Mouse (Mus musculus): ENCODE measurements around the gene Hoxc8.

The Hoxc8 gene

GRCm38 (mm10) chr15:102965003-102965891 lies 25.2 kb upstream of the Hoxc8 start:
- no peak for DNase-seq

DNA sequence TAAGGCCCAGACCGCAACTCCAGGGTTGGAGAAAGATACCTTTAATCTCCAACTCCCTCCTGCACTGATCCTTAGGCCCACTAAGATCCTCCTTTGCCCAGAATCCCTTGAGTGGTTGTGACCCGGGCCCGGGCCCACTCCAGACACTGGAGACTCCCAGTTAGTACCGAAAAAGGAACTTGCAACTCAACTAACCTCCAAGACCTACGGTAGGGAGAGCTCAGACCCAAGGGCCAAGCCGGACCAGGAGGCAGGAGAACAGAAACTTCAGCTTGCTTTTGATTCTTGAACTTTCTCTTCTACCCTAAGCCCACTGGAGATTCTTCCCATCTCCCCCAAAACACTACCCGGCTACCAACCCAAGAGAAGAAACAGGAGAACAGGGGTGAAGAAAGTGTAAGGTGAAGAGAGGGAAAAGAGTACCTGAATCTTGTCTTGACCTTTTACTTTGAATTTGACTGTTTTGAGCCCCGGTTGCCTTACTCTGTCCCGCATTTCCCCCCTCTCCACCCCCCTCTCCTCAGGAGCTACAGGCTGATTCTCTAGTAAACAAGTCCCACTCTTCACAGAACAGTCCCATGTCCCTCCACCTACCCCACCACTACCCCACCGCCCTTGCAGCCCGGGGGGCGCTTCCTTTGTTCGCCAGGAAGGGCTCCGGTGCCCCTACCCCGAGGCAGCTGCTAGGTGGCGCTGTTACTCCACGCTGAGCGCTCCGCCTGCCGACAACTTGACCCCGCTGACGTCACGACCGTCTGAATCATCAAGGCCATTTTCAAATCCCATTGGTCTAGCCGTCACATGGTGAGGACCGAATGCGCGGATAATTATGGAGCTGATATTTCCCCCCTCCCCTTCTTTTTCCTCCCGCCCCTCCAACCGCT lies 24.3 kb upstream of the Hoxc8 start:
- no peak for DNase-seq

GRCm38 (mm10) chr15:102966776-102967311 lies 23.6 kb upstream of the Hoxc8 start, which contains the start of gene Hoxc10:
Gene Hoxc10 (plus strand): TSS chr15:102966796.
- no peak for DNase-seq

GRCm38 (mm10) chr15:102967312-102967510 lies 23.2 kb upstream of the Hoxc8 start, which contains the start of gene Hoxc5:
Gene Hoxc5 (plus strand): TSS chr15:102967443.
- DNase-seq: no peak

DNA sequence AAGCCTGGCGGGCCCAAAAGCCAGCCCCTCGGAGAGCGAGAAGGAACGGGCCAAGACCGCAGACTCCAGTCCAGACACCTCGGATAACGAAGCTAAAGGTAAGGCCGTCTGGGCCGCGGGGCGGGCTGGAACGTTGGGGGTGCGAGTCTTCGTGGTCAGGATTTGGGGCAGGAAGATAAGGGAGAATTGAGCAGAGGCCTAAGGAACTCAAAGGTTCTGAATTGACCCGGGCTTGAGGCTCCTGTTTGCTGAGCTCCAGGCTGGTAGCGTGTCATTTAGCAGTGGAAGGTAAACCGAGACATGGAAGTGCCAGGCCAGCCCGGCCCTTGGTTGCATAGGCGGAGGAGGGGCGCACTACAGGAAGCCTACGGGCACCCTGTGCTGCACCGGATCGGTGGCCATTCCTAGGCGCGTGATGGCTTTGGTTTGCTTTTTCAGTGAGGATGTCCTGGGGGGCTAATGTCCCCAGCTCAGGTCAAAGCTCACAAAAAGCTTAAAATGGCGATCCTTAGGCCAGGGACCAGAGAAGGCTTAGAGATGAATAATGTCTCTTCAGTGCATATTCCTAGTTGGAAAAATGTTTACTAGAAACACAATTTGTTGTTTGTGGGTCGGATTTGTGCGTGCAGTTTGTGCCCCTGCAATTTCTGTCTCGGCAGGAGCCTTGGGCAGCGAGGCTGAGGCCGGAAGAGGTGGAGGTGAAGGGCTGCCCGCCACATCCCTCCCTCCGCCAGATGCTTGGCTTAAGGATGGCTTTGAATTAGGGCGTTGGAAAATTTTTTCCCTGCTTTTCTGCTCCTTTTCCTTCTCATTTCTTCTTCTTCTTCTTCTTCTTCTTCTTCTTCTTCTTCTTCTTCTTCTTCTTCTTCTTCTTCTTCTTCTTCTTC lies 22.7 kb upstream of the Hoxc8 start:
- DNase-seq: no peak

GRCm38 (mm10) chr15:102969296-102969695 lies 21.1 kb upstream of the Hoxc8 start:
- DNase-seq: no peak

- DNase-seq: no peak
These were observed 19.7 kb upstream of the Hoxc8 start for GRCm38 (mm10) chr15:102970740-102971139.

- no peak for DNase-seq
These were observed 18.2 kb upstream of the Hoxc8 start for GRCm38 (mm10) chr15:102972254-102972653.

DNA sequence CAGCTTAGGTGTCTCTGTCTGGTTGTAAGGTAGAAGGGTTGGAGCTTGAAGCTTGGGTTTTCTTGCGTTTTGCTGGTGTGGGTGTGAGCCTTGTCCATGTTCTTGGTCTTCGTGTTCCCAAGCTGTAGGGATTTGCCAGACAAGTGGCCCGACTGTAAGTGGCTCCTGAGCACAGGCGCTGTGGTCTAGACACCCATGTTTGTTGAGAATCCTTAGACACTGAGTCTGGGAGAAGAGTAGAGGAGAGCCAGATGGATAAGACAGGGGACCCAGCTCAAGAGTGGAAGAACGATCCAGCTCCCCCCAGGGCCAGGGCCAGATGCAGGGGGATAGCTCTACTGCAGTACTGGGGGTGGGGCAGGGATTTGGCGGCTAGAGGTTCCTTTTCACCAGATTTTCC lies 17.7 kb upstream of the Hoxc8 start:
- DNase-seq: no peak

DNA sequence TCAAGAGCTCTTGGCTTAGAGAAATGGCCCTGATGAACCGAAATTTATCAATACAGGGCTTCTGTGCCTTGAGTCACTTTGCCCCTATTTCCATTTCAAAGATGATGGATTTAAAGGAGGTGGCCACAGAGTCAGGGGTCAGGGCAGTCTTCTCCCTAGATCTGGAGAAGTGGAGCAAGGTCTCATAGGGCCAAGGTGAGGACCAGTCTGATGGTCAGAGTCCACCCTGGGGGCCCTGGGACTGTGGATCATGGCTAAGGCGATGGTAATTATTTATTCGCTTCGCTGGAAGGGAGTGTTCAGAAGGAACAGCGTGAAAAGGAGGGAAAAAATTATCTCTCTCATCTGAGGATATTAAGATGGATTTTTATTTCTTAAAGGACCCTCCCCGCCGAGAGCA lies 15.4 kb upstream of the Hoxc8 start:
- DNase-seq: no peak

DNA sequence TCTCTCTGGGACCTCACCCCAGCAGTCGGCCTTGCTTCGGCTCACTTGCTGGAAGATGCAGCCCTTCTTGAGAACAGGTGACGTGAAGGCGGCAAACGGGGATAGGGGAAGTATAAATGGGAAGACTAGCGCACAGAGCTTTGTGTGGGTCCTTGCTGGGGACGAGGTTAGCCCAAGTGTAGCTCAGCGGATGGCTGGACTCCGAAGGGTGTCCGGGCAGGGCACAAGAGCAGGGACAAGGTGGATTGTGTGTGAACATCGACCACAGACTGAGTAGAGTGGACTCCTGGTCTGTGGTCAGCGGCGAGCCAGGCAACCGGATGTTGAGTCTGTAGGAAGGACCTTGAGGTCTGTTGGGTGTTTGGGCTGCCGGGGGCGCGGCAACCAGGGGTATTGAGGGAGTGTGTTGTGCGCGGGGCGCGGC lies 14.7 kb upstream of the Hoxc8 start:
- DNase-seq: no peak

DNA sequence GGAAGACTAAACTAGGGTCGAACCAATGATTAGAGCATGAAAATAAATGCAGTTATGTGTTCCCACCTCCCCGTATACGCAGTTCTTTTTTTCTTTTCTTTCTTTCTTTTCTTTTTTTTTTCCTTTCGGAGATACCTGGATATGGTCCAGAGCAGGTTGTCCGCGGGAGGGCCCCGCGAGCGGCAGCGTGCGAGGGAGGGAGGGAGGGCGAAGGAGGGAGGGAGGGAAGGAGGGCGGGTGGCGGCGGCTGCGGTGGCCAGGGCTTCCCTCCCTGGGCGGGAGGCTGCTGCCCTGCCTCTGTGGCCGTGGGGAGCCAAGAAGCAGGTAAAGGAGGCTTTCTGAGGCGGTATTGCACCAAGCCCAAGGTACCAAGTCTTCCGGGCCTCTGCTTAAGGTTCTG lies 14.2 kb upstream of the Hoxc8 start, which contains the start of gene Hoxc9:
TSS of gene Hoxc9 (plus strand) at position 269 of the 400 bp plus-strand sequence.
- no peak for DNase-seq

GRCm38 (mm10) chr15:102976631-102977422 lies 13.6 kb upstream of the Hoxc8 start:
- no peak for DNase-seq

GRCm38 (mm10) chr15:102977423-102977974 lies 12.9 kb upstream of the Hoxc8 start:
- no peak for DNase-seq

- no peak for DNase-seq
These were observed 11.5 kb upstream of the Hoxc8 start for GRCm38 (mm10) chr15:102978615-102979515.

GRCm38 (mm10) chr15:102979936-102980335 lies 10.5 kb upstream of the Hoxc8 start:
- no peak for DNase-seq

GRCm38 (mm10) chr15:102980352-102980751 lies 10.1 kb upstream of the Hoxc8 start:
- no peak for DNase-seq

GRCm38 (mm10) chr15:102980912-102981311 lies 9.5 kb upstream of the Hoxc8 start:
- DNase-seq: no peak

GRCm38 (mm10) chr15:102981379-102982288 lies 8.8 kb upstream of the Hoxc8 start:
- no peak for DNase-seq

Data from cerebellum, postnatal 36 days (tissue).